Mouse (Mus musculus): ENCODE results near the gene Sec61a1.

Sec61a1 gene

DNA sequence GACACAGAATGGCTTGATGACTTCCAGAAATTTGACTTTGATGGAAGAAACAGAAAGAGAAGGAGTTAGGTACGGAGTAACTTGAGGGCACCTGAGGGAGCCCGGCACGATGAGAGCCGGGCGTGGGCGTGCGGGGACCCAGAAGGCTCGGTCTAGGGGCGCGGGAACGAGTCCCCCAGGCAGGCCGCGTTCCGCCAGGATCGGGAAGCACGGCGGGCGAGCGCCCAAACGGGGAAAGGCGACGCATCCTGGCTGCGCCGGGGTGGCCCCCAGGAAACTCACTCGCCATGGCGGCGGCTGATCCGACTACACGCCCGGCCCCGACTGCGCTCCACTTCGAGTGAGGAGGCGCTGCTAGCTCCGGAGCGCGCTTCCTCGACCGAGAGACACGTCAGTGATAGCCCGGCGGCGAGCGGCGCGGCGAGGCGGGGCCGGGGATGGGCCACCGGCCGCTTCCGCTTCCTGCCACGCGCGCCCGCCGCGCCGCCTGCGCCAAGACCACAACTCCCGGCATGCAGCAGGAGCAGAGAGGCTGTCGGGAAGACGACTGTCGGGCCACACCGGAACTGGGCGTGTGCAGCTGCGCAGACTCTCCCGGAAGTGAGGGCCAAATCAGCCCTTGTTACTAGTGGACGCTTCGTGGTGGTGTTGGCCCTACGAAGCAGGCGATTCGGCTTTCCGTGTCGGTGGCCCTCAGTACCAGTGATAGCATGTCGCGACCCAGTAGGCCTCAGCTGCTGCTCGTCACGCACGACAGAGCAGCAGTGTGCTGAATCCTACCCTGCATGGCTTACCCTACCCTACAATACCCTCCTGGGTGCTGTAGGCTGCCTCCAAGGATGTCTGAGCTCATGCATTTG, at the start of gene Sec61a1:
Gene Sec61a1, minus strand, starts transcription at position 502 of the 860 bp plus-strand sequence.
- DNase-seq (ENCODE audit: low spot score in 2 of 2): peak; percentile 93 to 97

DNA sequence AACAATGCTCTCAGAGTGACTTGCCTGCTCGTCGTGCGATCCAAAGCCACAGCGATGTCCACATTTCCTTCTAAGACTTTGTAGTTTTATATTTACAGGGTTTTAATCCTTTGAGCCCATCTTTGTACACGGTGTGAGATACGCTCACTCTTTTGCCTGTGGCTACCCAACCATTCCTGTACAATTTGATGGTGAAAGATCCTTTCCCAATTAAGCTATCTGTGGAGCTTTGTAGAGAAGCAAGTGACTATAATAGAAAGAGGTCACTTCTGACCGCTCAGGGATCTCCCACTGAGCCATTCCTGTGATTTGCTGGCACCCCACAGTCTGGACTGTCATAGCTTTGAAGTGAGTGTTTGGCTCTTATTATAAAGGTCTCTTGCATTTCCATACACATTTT, 48.0 kb upstream of the Sec61a1 start:
- no peak for DNase-seq (ENCODE audit: low spot score in 2 of 2)

DNA sequence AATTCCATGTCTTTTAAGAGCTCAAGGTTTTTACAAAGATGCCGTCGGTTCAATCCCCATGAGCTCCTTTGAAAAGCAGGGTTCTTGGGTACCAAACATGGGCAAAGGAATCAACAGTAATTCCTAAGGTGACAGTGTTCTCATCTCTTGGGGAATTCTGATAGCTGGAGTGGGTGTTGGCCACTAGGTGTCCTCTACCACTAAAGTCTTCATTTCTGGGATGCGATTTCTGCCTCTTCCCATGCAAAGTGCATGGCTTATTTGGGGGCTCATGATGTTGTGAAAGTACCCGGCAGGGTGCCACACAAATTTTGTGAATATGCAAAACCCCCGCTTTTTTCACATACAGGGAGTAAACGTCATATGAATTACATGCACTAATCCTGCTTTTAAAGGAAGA, 46.3 kb upstream of the Sec61a1 start:
- no peak for DNase-seq (ENCODE audit: low spot score in 2 of 2)

DNA sequence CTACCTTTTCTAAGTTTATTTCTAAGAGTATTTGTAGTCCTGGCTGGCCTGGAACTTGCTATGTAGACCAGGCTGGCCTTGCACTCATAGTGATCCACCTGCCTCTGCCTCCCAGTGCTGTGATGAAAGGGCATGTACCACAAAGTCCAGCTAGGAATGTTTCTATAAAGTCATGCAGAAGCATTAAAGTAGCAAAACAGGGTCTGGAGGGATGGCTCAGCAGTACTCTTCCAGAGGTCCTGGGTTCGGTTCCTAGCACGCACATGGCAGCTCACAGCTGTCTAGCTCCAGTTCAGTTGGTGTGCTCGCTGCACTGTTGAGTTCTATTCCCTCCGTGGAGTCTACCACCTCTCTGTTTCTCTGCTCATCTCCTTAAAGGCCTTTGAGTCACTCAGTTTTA, 41.5 kb upstream of the Sec61a1 start:
- DNase-seq (ENCODE audit: low spot score in 2 of 2): no peak

DNA sequence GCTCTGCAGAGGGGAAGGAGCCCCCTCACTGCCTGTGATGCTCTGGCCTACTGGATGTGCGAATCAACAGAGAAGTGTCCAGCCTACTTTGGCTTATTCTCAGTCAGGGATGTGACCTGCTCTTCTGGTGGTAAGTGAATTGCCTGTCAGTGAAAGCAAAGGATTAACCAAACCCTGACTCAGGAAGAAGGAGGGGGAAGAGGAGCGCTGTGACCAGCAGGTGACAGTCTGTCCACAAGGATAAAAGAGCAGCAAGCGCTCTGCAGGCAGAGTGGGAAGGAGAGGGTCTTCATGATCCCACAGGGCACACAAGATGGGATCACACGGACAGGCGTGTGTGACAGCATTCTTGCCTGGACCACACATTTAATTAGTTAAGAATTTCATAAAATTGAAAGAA, 41.0 kb upstream of the Sec61a1 start:
- no peak for DNase-seq (ENCODE audit: low spot score in 2 of 2)

DNA sequence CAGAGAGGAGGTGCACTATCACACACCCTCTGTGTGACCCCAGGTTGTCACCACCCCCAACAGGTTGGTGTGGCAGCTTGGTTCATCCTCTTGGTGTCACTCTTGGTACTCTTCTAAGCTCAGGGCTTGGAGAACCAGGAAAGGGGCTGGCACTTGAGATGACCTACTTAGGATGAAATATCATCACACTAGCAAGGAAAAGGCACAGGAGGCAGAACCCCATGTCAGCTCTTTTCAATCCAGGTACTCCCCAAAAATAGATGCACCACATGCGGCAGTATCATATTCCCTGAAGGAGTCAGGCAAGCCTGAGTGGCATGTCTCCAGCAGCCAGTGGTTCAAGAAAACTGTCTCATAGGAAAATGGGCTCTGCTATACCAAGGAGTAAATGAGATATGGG, 39.4 kb upstream of the Sec61a1 start:
- DNase-seq (ENCODE audit: low spot score in 2 of 2): no peak

DNA sequence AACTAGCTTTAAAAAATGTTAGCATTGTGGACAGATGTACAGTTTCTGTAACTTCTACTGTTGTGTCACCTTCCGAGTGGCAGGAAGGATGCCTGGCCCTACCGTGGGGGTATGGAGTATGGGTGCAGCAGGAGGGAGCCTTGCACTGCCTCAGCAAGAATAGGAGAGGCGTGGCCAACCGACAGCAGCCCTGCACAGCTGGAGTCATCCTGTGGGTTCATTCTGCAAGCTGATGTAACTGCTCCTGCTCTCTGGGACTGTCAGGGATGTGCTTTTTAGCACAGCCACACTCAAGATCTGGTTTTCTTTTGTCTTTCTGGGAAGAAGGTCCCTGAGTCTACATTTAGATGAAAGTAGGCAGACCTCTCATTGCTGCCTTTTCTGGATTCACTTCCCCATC, 38.8 kb upstream of the Sec61a1 start:
- DNase-seq (ENCODE audit: low spot score in 2 of 2): no peak

DNA sequence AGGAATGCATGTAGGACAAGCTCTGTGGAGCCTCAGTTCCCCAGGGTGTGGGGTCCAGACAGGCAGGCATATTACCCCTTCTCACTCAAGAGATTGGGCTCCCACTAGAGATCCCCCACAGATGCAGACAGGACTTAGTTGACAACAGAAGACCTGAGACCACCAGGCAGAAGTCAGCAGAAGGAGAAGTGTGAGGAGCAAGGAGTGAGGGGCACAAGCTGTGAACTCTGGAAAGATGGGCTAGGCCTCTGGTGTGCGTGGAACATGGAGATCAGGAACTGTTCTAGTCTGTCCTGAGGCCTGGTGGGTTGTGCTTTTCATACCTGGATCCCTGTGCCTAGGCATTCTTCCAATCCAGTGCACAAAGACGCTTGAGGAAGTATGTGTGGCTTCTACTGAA, 31.2 kb upstream of the Sec61a1 start:
- DNase-seq (ENCODE audit: low spot score in 2 of 2): peak in 1 of 2 experiments; percentile 49

DNA sequence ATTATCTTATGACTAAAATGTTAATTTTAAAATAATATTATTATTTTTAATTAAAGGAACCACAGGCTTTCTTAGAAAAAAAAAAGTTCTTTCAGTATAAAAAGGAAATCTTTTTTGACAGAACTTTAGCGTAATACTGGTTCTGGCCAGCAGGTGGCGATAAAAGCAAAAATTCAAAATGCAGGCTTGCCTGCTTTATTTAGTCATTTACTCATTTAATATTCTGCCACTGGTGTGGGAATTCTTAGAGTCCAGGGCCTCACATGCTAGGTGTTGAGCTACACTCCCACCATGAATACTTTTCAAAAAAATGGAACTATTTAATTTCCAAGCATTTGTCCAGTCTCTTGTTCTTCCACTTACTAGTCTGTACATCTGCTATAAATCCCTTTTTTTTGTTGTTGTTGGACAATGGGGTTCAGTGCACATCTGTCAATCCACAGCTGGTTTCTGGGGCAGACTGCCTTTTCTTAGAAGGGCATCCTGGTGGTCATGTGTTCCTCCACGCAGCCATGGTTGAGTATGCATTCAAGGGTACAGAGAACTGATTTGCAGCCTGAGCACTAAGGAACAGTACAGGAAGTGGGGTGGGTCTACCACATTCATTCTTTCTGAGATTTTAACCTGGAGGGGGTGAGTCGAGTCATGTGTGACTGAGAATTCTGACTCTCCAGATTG, 30.6 kb upstream of the Sec61a1 start:
- DNase-seq (ENCODE audit: low spot score in 2 of 2): peak; percentile 70 to 88

DNA sequence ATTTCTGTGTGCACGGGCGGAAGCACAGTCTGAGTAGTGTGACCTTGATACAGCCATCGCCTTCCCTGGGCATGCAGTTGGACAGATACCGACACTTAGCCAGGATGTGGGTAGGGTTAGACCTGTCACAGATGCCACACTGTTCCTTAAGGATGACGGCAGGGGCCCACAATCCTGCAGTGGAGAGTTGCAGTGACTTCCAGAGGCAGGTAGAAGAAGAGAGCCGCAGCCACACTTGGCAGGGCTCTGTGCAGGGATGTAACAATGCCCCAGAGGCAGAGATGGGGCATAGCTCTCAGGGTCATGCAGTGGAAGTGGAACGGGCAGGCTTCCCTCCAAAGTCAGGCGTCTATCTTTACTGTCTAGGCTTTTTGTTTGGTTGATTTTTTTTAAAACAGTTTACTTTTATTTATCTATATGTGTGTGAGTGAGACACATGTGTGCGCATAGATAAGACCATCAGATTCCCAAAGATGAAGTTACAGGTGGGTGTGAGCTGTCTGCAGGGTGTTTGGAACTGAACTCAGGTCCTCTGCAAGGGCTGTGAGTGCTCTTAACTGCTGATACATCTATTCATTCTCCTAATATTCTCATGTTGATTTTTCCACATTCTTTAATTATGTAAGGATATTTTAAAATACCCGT, 29.8 kb upstream of the Sec61a1 start:
- peak in 1 of 2 experiments; percentile 7 for DNase-seq (ENCODE audit: low spot score in 2 of 2)

DNA sequence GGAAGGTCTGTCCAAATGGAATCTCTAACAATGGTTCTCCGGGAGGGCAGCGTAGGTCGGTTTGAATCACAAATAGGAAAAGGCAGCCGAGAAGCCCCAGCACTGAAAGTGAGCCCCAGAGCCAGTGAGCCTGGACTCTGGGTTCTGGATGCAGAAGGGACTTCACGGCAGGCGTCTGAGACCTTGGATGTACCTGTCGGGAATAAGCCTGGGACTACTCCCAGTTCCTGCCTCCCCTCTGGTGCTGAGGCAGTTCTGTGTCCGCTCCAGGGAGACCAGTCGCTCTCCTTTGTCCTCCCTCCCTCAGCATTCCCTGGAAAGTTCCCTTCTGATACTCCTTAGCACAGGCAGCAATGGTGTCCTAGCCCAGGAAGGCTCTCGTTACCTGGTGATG, 26.7 kb upstream of the Sec61a1 start:
- DNase-seq (ENCODE audit: low spot score in 2 of 2): no peak

DNA sequence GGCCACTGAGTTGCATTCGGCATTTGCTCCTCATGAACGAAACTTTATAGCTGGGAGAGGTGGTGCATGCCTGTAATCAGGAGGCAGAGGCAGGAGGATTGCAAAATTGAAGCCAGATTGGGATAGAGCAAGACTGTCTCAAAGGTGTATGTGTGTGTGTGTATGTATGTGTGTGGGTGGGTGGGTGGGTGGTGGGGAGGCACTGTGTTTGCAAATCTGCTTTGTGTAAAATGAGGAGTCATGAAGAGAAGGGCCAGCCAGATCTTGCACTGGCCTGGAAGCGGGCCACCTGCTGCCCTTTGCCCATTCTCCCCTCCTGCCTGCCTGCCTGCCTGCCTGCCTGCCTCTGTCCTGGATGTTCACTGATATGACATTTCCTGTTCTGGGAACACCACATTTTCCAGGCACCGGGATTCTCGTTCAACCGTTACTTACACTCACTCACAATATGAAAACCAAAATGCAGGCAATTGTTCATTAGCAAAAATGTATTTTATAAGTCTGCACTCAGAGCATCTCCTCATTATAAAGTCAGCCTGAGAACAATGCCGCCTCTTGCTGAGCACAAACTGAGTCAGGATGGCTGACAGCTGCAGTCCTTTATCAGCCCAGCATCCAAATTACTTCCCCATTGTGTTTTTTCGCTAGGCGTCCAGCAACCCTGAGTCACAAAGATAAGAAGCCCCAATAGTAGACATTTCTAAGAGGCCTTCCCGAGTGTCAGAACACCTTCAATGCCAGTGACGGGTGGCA, 26.1 kb upstream of the Sec61a1 start:
- DNase-seq (ENCODE audit: low spot score in 2 of 2): no peak

DNA sequence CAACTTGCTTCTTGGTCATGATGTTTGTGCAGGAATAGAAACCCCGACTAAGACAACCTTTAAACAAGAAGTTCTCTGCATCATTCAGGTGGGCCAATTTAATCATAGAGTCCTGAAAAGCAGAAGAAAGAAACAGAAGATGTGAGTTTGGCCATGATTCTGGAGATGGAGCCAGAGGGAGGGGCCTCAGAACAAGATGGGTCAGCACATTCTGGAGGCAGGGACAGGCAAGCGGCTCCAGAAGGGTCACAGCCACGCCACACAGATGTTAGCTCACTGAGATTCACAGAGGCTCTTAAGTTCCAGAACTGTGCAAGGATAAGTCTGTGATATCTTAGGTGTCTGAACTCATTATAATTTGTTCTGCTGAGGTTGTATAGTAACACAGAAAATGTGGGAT, 25.5 kb upstream of the Sec61a1 start:
- DNase-seq (ENCODE audit: low spot score in 2 of 2): no peak

DNA sequence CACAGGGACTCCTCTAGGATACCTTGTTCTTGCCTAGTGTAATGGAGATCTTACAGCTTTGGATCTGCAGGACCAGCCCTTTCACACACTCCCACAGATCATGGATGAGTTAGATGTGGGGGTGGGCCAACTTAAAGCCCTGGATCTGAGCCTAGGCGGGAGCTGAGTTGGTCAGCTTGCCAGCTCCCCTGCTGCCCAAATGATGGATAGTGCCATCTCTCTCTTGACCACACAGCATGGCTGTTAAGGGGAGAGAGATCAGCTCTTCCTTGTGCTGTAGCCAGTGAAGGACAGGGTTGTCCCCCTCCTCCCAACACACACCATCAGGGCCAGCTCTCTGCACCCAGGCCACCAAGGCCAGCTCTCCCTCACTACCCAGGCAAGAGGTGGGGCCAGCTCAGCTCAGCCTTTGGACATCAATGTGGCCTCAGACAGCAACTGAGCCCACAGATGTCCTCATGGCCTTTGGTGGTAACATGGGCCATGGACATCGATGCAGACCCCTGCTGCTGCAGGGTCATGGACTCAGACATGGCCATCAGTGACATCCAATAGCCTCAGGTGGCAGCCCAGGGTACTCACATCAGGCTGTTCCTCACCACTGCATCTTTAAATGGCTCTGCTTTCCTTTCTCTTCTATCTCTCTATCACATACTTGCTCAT, 21.5 kb upstream of the Sec61a1 start:
- DNase-seq (ENCODE audit: low spot score in 2 of 2): no peak

DNA sequence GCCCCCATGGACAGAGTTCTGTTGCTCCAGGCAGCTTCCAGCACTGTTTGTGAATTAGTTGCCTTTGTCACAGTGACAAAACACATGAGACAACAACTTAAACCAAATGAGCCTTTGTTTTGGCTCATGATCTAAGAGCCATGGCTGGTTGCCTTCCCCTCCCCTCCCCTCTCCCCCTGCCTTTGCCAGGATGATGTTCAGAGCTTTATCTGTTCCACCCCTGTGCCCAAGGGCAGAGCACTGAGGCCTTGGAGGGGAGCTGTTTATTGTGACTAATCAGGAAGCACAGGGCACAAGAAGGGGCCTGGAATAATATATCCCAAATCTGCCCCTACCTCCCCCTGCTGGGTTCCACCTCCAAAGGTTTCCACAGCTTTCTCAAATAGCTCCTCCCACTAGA, 11.6 kb upstream of the Sec61a1 start:
- DNase-seq (ENCODE audit: low spot score in 2 of 2): no peak

DNA sequence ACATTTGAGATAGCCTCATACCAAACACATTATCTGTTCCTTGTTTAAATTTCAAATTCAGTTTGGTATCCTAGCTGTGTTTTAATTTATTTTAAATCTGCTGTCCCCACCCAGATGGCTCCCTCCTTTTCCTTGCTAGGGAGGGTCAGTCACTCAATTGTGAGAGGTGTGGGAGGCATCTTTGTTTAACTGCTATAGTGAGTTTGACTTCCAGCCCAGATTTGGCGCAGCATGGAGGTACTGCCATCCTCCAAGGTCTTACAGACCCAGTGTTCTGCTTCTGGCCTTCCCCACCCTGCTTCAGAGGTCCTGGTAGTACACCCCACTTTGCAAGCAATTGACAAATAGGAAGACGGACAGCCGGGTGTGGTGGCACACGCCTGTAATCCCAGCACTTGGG, 5.4 kb upstream of the Sec61a1 start:
- DNase-seq (ENCODE audit: low spot score in 2 of 2): no peak

DNA sequence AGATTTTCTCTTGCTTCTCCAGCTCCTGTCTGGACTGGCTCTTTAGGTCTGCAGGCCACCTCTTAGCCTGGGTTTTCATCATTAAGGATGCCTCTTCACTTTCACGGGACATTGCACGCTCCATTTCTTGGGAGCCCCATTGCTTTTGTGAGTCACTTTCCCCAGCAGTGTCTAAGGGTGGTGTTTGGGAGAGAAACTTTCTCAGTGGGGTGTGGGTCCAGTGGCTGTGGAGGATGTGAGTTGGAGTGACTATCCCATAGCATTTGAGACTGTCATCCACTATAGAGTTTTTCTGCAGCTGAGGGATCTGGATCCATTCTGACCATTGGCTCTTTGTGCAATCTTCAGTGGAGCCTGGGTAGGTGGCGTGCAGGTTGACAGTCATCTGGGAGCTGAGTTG, 4.7 kb upstream of the Sec61a1 start:
- no peak for DNase-seq (ENCODE audit: low spot score in 2 of 2)

DNA sequence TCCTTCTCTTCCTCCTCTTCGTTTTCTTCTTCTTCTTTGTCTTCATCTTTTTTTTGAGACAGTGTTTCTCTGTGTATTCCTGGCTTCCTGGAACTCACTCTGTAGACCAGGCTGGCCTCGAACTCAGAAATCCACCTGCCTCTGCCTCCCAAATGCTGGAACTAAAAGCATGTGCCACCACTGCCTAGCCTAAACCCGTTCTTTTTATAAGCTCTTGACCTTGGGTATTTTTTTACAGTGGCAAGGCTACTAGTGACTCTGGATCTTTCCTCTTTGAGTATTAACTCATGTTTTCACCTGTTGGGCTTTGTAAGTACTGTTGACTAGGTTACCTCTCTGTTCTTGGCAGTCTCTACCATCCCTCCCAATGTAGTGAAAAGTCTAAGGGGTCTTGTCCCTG, 4.3 kb upstream of the Sec61a1 start:
- no peak for DNase-seq (ENCODE audit: low spot score in 2 of 2)

DNA sequence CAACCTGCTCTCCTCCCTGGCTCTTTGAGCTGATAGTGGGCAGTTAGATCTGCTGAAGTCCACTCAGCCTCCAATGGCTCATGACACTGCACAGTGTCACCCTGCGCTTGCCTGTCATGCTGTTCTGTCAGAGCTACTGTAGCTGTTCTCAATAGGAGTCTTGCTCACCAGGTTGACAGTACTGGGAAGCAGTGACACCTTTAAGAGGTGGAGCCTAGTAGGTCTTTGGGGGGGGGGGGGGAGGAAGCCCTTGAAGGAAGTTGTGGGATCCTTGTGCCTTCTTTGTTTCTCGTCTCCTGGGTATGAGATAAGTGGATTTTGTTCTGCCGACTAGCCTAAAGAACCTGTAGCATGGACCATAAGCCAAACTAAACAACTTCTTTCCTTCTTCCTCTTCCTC, 3.9 kb upstream of the Sec61a1 start:
- DNase-seq (ENCODE audit: low spot score in 2 of 2): no peak

DNA sequence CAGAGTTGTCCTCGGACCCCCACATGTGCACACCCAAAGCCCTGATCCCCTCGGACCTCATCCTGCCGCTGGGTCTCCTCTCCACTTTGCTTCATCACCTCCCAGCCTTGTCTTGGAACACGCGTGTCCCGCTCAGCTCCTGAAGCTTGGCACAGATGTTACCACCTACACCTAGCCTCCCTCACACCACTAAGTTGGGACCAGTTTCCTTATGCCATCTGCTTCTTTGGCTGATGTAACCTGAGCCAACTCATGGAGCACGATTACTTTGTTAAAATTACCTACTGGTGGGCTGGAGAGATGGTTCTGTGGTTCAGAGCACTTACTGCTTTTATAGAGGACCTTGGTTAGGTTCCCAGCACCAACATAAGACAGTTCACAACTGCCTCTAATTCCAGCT, 3.1 kb upstream of the Sec61a1 start:
- DNase-seq (ENCODE audit: low spot score in 2 of 2): no peak

DNA sequence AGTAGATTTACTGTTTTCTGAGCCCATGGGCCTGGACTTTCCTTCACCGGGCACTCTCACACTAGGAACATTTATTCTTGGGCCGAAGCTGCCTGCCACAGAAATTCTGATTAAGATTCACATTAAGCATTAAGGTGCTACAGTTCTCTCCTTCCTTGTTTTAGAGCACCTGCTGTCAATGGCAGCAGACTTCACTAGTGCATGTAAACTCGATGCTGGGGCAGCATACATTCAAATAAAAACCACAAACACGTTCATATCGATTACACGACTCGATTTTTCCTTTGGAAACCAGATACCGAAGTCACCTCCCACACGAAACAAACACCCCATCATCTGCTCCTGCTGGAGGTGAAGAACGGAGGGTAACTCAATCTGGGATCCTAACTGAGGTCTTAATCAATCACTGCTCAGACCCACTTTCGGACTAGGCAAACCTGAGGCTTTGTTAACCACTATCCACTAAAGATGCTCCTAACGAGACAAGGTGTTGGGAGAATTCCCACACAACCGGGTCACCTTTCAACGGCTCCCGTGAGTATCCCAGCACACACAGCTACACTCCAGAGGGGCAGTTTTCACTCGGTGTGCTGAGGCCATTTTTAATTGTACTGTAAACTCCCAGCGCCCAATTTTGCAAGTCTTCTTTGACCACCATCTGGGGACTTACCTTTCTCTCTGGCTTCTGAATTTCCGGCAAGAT, 853 bp downstream of the Sec61a1 start:
- DNase-seq (ENCODE audit: low spot score in 2 of 2): no peak

Measured in spleen, postnatal 4 days (tissue).